Mouse (Mus musculus): ENCODE measurements around the gene Mapre1. TPM values are rescaled to one million over a fixed set of nuclear protein-coding genes. Genes with fewer than 3 reads are reported as not detected.

Gene Mapre1
- polyA plus RNA-seq, 1 experiment from 2014 or later: 311 TPM

- H3K4me1 ChIP-seq: no peaks in the 10 kb centered on the region
- 66% methylated on average over 4 of the region's 4 CpGs for WGBS
- H3K27me3 ChIP-seq (ENCODE audit: insufficient read depth, poor library complexity, severe bottlenecking): no peaks in the 10 kb centered on the region
- no peaks in the 10 kb centered on the region for H3K9me3 ChIP-seq
- no peaks in the 10 kb centered on the region for H3K36me3 ChIP-seq
- no peak overlapping the region for H3K4me3 ChIP-seq
- no peak for DNase-seq (ENCODE audit: low spot score)
- no peak overlapping the region for H3K27ac ChIP-seq
Observed at GRCm38 (mm10) chr2:153734033-153734432, 7.0 kb upstream of the Mapre1 start.

- no peaks in the 10 kb centered on the region for H3K9me3 ChIP-seq
- WGBS: under 1% methylated on average over 45 of the region's 56 CpGs
- H3K36me3 ChIP-seq: peaks cover 8% of the 10 kb centered on the region
- DNase-seq (ENCODE audit: low spot score): peak; percentile 91
- peaks cover 32% of the 10 kb centered on the region for H3K4me1 ChIP-seq
- peak overlapping the region; percentile 100 for H3K27ac ChIP-seq
- H3K4me3 ChIP-seq: peak overlapping the region; percentile 90
- H3K27me3 ChIP-seq (ENCODE audit: insufficient read depth, poor library complexity, severe bottlenecking): no peaks in the 10 kb centered on the region
Observed at GRCm38 (mm10) chr2:153741437-153742065, 477 bp downstream of the Mapre1 start.

- H3K4me3 ChIP-seq: no peak overlapping the region
- H3K27me3 ChIP-seq (ENCODE audit: insufficient read depth, poor library complexity, severe bottlenecking): no peaks in the 10 kb centered on the region
- H3K36me3 ChIP-seq: peaks cover 36% of the 10 kb centered on the region
- no peaks in the 10 kb centered on the region for H3K9me3 ChIP-seq
- H3K4me1 ChIP-seq: peaks cover 22% of the 10 kb centered on the region
- no peak overlapping the region for H3K27ac ChIP-seq
- no peak for DNase-seq (ENCODE audit: low spot score)
Observed at GRCm38 (mm10) chr2:153747994-153748393, 6.9 kb downstream of the Mapre1 start.

GRCm38 (mm10) chr2:153750363-153750762 lies 9.3 kb downstream of the Mapre1 start:
- peaks cover 5% of the 10 kb centered on the region; the same call in 1 of the 2 replicates for H3K4me1 ChIP-seq
- peaks cover 38% of the 10 kb centered on the region for H3K36me3 ChIP-seq
- no peaks in the 10 kb centered on the region for H3K9me3 ChIP-seq
- DNase-seq (ENCODE audit: low spot score): no peak
- no peak overlapping the region for H3K4me3 ChIP-seq
- H3K27ac ChIP-seq: no peak overlapping the region
- no peaks in the 10 kb centered on the region for H3K27me3 ChIP-seq (ENCODE audit: insufficient read depth, poor library complexity, severe bottlenecking)
- WGBS: 79% methylated on average over 2 of the region's 2 CpGs

GRCm38 (mm10) chr2:153762121-153762520 lies 21.0 kb downstream of the Mapre1 start:
- Histone ChIP-seq H3K4me3 (no peak overlapping the region), H3K36me3 (peaks cover 95% of the 10 kb centered on the region), H3K4me1 (peaks cover 17% of the 10 kb centered on the region), H3K9me3 (no peaks in the 10 kb centered on the region), H3K27ac (0 out of 2 replicates have a peak overlapping the region, but pooled peaks have one; percentile 16), H3K27me3 (ENCODE audit: insufficient read depth, poor library complexity, severe bottlenecking) (no peaks in the 10 kb centered on the region)
- DNase-seq (ENCODE audit: low spot score): no peak
- WGBS: 59% methylated on average over 5 of the region's 5 CpGs

- H3K9me3 ChIP-seq: no peaks in the 10 kb centered on the region
- H3K4me3 ChIP-seq: no peak overlapping the region
- H3K36me3 ChIP-seq: peaks cover 72% of the 10 kb centered on the region
- 68% methylated on average over 6 of the region's 6 CpGs for WGBS
- no peak overlapping the region for H3K27ac ChIP-seq
- H3K4me1 ChIP-seq: no peaks in the 10 kb centered on the region
- no peak for DNase-seq (ENCODE audit: low spot score)
- no peaks in the 10 kb centered on the region for H3K27me3 ChIP-seq (ENCODE audit: insufficient read depth, poor library complexity, severe bottlenecking)
Observed at GRCm38 (mm10) chr2:153767484-153767883, 26.4 kb downstream of the Mapre1 start.

- no peak overlapping the region for H3K27ac ChIP-seq
- 94% methylated on average over 2 of the region's 2 CpGs for WGBS
- H3K9me3 ChIP-seq: no peaks in the 10 kb centered on the region
- no peaks in the 10 kb centered on the region for H3K27me3 ChIP-seq (ENCODE audit: insufficient read depth, poor library complexity, severe bottlenecking)
- DNase-seq (ENCODE audit: low spot score): no peak
- no peaks in the 10 kb centered on the region for H3K4me1 ChIP-seq
- peaks cover 71% of the 10 kb centered on the region for H3K36me3 ChIP-seq
- no peak overlapping the region for H3K4me3 ChIP-seq
Observed at GRCm38 (mm10) chr2:153768881-153769280, 27.8 kb downstream of the Mapre1 start.

- DNase-seq (ENCODE audit: low spot score): no peak
- Histone ChIP-seq H3K4me1 (no peaks in the 10 kb centered on the region), H3K27ac (no peak overlapping the region), H3K4me3 (no peak overlapping the region), H3K27me3 (ENCODE audit: insufficient read depth, poor library complexity, severe bottlenecking) (no peaks in the 10 kb centered on the region), H3K9me3 (no peaks in the 10 kb centered on the region), H3K36me3 (peaks cover 39% of the 10 kb centered on the region; the same call in 1 of the 2 replicates)
- 92% methylated on average over 4 of the region's 4 CpGs for WGBS
Observed at GRCm38 (mm10) chr2:153772950-153773349, 31.9 kb downstream of the Mapre1 start.

GRCm38 (mm10) chr2:153775472-153775871 lies 34.4 kb downstream of the Mapre1 start:
- Histone ChIP-seq H3K36me3 (peaks cover 25% of the 10 kb centered on the region; the same call in 1 of the 2 replicates), H3K27me3 (ENCODE audit: insufficient read depth, poor library complexity, severe bottlenecking) (no peaks in the 10 kb centered on the region), H3K4me3 (no peak overlapping the region), H3K27ac (no peak overlapping the region), H3K4me1 (peaks cover 11% of the 10 kb centered on the region), H3K9me3 (no peaks in the 10 kb centered on the region)
- 88% methylated on average over 4 of the region's 4 CpGs for WGBS
- DNase-seq (ENCODE audit: low spot score): no peak

GRCm38 (mm10) chr2:153778638-153779362 lies 37.7 kb downstream of the Mapre1 start:
- Histone ChIP-seq H3K9me3 (no peaks in the 10 kb centered on the region), H3K27ac (peak overlapping the region; percentile 72; the same call in 1 of the 2 replicates), H3K4me3 (peak overlapping the region; percentile 56), H3K27me3 (ENCODE audit: insufficient read depth, poor library complexity, severe bottlenecking) (no peaks in the 10 kb centered on the region), H3K4me1 (peaks cover 11% of the 10 kb centered on the region), H3K36me3 (peaks cover 6% of the 10 kb centered on the region; the same call in 1 of the 2 replicates)
- WGBS: 11% methylated on average over 24 of the region's 24 CpGs
- DNase-seq (ENCODE audit: low spot score): peak; percentile 92

GRCm38 (mm10) chr2:153779394-153779981 lies 38.4 kb downstream of the Mapre1 start, which contains the start of gene Efcab8:
TSS of gene Efcab8 (plus strand) at chr2:153779931.
- WGBS: 36% methylated on average over 12 of the region's 12 CpGs
- Histone ChIP-seq H3K27me3 (ENCODE audit: insufficient read depth, poor library complexity, severe bottlenecking) (no peaks in the 10 kb centered on the region), H3K4me3 (peak within 1 kb of the TSS; percentile 56), H3K36me3 (no peaks in the 10 kb centered on the region), H3K4me1 (peaks cover 11% of the 10 kb centered on the region), H3K27ac (peak within 1 kb of the TSS; percentile 72; the same call in 1 of the 2 replicates), H3K9me3 (no peaks in the 10 kb centered on the region)
- DNase-seq (ENCODE audit: low spot score): no peak

- H3K27ac ChIP-seq: no peak overlapping the region
- H3K4me3 ChIP-seq: no peak overlapping the region
- 82% methylated on average over 4 of the region's 4 CpGs for WGBS
- no peak for DNase-seq (ENCODE audit: low spot score)
- peaks cover 11% of the 10 kb centered on the region for H3K4me1 ChIP-seq
- H3K36me3 ChIP-seq: no peaks in the 10 kb centered on the region
- H3K27me3 ChIP-seq (ENCODE audit: insufficient read depth, poor library complexity, severe bottlenecking): no peaks in the 10 kb centered on the region
- no peaks in the 10 kb centered on the region for H3K9me3 ChIP-seq
Observed at GRCm38 (mm10) chr2:153781181-153781580, 40.1 kb downstream of the Mapre1 start.

- no peak for DNase-seq (ENCODE audit: low spot score)
- WGBS: 89% methylated on average over 2 of the region's 2 CpGs
- H3K4me3 ChIP-seq: no peak overlapping the region
- no peaks in the 10 kb centered on the region; the same call in 1 of the 2 replicates for H3K27me3 ChIP-seq (ENCODE audit: insufficient read depth, poor library complexity, severe bottlenecking)
- no peaks in the 10 kb centered on the region for H3K4me1 ChIP-seq
- no peaks in the 10 kb centered on the region for H3K36me3 ChIP-seq
- no peaks in the 10 kb centered on the region for H3K9me3 ChIP-seq
- H3K27ac ChIP-seq: no peak overlapping the region
Observed at GRCm38 (mm10) chr2:153784668-153785067, 43.6 kb downstream of the Mapre1 start.
